Mouse (Mus musculus) cerebellum, adult 8-10 months (tissue): ENCODE results near the gene Enpp5.

Source experiments
- DNase-seq: peaks from one replicate; pipeline ENCODE4 v3.0.0; 2022

The Enpp5 gene

GRCm38 (mm10) chr17:44100486-44100885 is 21.9 kb downstream of the Enpp5 start:
- DNase-seq: no peak

DNA sequence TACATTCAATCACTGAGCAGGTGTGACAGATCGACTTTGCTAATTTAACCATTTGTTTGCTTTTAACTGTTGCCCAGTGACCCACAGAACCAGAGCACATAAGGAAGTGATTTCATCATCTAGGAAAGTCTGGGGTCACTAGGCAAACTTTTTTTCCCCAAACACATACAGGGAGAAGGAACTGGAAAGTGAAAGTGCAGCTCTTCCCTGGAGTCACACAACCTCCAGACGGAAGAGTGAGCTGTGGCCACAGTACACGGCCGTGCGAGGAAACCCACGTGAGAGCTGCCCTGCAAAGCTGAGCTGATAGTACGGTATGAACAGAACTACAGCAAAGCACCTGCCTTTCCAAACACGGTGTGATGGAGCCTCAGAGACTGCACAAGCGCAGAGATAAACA is 22.3 kb downstream of the Enpp5 start:
- DNase-seq: no peak

- DNase-seq: no peak
Observed at GRCm38 (mm10) chr17:44101961-44102360, 23.3 kb downstream of the Enpp5 start.

GRCm38 (mm10) chr17:44105287-44106138 is 26.9 kb downstream of the Enpp5 start, which contains the start of gene Enpp4:
Gene Enpp4, minus strand, starts transcription at chr17:44105809.
- peak; percentile 83 for DNase-seq

GRCm38 (mm10) chr17:44108331-44108730 is 29.7 kb downstream of the Enpp5 start:
- no peak for DNase-seq

DNA sequence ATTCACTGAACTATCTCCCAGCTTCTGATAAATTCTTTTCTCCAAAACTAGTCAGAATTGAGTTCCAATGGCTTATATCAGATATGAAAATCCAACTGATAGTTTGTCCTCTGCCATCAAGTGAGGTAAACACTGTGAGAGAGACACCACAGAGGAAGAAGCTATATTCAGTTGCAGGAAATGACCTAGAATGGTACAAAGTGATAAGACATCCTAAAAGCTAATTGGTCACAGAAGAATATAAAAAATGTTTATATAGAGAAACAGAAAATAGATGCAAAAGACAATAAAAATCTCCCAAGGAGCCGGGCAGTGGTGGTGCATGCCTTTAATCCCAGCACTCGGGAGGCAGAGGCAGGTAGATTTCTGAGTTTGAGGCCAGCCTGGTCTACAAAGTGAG is 38.0 kb downstream of the Enpp5 start:
- no peak for DNase-seq

DNA sequence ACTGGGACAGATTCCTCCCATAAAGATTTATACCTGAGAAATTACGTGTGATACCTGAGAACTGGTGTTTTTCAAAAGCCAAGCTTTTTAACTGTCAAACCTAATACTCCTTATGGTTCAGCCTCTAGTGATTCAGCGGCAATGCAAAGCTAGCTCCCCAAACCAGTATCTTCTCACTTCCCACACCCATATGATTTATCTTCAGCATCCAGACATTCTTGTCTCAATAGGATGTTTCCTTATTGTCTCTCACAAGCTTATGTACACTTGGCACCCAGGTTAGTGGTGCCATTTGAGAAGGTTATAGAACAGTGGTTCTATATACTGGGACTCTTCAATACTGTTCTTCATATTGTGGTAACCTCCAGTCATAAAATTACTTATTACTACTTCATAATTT is 39.1 kb downstream of the Enpp5 start:
- no peak for DNase-seq

DNA sequence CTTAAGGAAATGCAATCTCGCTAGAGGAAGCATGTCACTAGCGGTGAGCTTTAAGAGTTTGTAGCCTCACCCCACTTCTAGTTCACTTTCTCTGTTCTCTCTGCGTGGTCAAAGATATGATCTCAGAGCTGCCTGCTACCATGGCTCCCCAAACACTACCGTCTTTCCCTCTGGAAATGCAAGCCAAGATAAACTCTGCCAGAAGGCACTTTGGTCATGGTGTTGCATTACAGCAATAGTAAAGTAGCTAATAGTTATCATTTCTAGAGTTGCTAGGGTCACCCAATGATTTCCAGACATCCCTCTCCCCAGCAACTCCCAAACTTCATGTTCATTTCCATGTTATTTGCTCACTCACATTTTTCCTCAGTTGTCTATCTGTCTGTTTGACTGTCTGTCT is 39.6 kb downstream of the Enpp5 start:
- DNase-seq: no peak

DNA sequence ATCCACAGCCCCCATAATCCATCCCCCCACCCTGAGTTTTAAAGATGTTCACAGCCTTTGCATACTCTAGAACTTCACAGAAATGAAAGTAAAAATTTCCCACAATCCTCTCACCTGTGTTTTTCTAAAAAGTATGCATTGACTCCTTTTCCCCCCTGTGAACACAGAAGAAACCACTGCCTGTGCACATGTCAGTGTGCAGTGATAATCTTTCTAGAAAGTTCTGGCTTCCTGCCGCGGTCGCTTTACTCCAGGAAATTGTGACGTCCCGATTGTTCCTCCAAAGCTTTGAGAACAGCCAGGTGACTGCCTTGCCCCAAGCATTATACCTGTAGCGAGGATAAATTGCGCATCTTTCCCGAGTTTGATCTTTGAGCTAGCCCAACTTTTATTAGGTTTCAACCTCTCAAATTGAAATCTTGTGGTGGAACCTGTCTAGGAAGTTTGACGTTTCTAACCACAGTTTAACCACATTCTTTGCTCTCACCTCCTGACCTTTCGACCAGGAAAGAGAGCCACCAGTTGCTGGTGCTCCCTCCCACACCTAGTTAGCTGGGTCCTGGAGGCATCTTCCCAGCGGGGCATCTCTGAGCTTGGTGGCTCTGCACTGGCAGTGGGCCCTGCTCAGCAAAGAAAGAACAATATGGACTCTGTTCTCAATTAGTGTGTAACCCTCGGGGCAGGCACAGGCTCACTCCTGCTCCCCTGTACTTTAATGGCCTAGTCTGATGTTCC is 42.9 kb downstream of the Enpp5 start:
- DNase-seq: no peak

DNA sequence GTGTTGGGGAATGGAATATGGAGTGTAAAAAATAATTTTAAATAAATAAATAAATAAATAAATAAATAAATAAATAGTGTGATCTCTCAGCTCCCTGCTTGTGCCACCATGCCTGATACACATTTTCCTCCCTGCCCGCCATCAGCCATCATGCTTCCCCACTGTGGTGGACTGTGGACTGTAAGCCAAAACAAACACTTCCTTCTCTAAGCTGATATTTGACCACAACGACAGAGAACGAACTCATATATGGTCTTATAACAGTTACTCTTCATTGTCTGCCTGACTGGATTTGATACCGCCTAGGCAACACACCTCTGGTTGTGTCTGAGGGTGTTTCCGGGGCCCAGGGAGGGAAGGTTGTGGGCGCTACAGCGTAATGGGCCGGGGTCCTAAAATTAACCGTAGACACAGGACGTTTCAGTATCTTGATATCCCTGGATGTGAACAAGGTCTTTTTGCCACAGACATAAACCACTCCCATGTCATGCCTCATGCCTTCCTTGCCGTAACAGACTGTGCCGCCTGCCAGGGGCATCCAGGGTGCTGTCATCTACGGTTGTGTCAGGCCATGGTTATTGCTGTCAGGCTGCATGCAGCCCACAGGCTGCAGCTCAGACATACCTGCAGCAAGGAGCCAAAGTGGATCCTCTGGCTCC is 50.6 kb downstream of the Enpp5 start:
- no peak for DNase-seq

DNA sequence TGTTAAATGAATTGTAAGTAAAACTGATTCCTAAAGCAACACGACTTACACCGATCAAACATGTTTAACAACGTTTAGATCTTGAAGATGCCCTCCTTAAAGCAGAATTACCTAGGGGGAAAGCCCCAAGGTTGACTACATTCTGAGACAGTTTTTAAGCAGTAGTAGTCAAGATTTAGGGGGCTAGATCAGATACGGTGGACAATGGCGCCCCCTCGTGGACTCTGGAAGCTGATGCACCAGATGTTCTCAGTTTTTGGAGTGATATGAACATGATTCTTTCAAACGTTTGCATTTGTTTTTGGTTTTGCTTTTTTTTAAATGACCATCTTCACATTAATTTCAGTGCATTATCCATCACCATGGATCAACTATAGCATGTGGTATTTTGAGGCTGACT is 51.8 kb downstream of the Enpp5 start:
- peak; percentile 65 for DNase-seq

- DNase-seq: no peak
Observed at GRCm38 (mm10) chr17:44134106-44134505, 55.5 kb downstream of the Enpp5 start.

DNA sequence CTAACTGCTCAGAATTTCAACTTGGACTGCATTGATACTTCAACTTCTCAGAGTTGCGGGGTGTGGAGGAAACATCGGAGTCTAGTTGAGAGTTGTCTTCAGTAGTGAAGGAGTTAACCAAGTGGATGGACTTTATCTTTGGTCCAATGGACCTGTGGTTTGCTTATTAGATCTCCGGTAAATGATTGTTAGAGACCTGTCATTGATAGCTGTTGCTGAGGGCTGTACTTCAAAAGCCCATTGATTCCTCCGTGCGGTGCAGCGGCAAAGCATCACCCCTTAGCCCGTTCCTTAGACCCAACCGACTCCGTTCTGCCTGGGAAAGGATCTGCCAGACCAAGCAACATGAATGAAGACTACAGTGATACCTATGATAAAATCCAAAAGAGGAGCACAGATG is 55.9 kb downstream of the Enpp5 start:
- no peak for DNase-seq

DNA sequence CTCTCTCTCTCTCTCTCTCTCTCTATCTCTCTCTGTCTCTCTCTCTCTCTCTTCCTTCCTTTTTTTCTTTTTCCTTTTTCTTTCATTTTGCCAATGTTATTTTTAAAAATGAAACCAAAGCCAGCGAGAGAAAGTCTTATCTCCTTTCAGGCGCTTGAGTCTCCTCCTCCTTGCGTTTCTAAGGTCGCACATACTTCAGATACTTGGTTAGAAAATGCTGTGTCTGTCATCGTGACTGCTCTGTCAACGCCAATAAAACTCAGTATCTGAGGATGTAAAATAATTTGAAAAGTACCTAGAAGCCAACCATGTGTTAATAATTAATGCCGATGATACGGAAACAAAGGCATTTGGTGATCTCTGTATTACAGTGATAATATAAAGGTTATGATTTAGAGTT is 57.4 kb downstream of the Enpp5 start:
- DNase-seq: no peak
